Mouse (Mus musculus): ENCODE measurements at regions not wholly inside any gene's neighbourhood (a gene's known extent, or its start where the extent isn't known, plus 50 kb on each side); places are given as distances from the start of the nearest gene placed in this dataset.
A peak's percentile ranks its signal among the peaks of the same experiment; 100 is the strongest.

- DNase-seq = no peak
Observed at GRCm38 (mm10) chr1:35600847-35601246, 467.4 kb upstream of the Hs6st1 start.

GRCm38 (mm10) chr1:35615131-35615530 lies 453.1 kb upstream of the Hs6st1 start:
- DNase-seq = no peak

- DNase-seq = no peak
Observed at GRCm38 (mm10) chr1:35619476-35619875, 448.7 kb upstream of the Hs6st1 start.

GRCm38 (mm10) chr1:35642595-35642994 lies 425.6 kb upstream of the Hs6st1 start:
- no peak for DNase-seq

- DNase-seq = no peak
Observed at GRCm38 (mm10) chr1:35653119-35653956, 414.9 kb upstream of the Hs6st1 start.

GRCm38 (mm10) chr1:35663006-35663405 lies 405.2 kb upstream of the Hs6st1 start:
- no peak for DNase-seq

GRCm38 (mm10) chr1:35673524-35673923 lies 394.7 kb upstream of the Hs6st1 start:
- no peak for DNase-seq

- DNase-seq = no peak
Observed at GRCm38 (mm10) chr1:35673992-35674391, 394.2 kb upstream of the Hs6st1 start.

- DNase-seq = no peak
Observed at GRCm38 (mm10) chr1:35682511-35682949, 385.7 kb upstream of the Hs6st1 start.

GRCm38 (mm10) chr1:35685651-35686050 lies 382.5 kb upstream of the Hs6st1 start:
- DNase-seq = peak; percentile 10

- DNase-seq = no peak
Observed at GRCm38 (mm10) chr1:35694349-35694748, 373.9 kb upstream of the Hs6st1 start.

- DNase-seq = no peak
Observed at GRCm38 (mm10) chr1:35694775-35695591, 373.2 kb upstream of the Hs6st1 start.

GRCm38 (mm10) chr1:35697218-35697617 lies 371.0 kb upstream of the Hs6st1 start:
- DNase-seq = no peak

GRCm38 (mm10) chr1:35697834-35698500 lies 370.2 kb upstream of the Hs6st1 start:
- DNase-seq = no peak

- no peak for DNase-seq
Observed at GRCm38 (mm10) chr1:35702585-35702984, 365.6 kb upstream of the Hs6st1 start.

GRCm38 (mm10) chr1:35706336-35706735 lies 361.9 kb upstream of the Hs6st1 start:
- no peak for DNase-seq

GRCm38 (mm10) chr1:35708176-35708788 lies 359.9 kb upstream of the Hs6st1 start:
- DNase-seq = no peak

- no peak for DNase-seq
Observed at GRCm38 (mm10) chr1:35709214-35709613, 359.0 kb upstream of the Hs6st1 start.

GRCm38 (mm10) chr1:35713961-35714360 lies 354.2 kb upstream of the Hs6st1 start:
- no peak for DNase-seq

GRCm38 (mm10) chr1:35715931-35716330 lies 352.3 kb upstream of the Hs6st1 start:
- DNase-seq = no peak

- DNase-seq = no peak
Observed at GRCm38 (mm10) chr1:35717166-35717565, 351.0 kb upstream of the Hs6st1 start.

- no peak for DNase-seq
Observed at GRCm38 (mm10) chr1:35717659-35718058, 350.5 kb upstream of the Hs6st1 start.

- DNase-seq = no peak
Observed at GRCm38 (mm10) chr1:35720063-35720462, 348.1 kb upstream of the Hs6st1 start.

All from heart, postnatal 4 days (tissue).